Mouse (Mus musculus) stomach, postnatal 0 days (tissue): ENCODE data around the gene Cd36. TPM values are rescaled to one million over a fixed set of nuclear protein-coding genes. Genes with fewer than 3 reads are reported as not detected.

Experiments
- ATAC-seq: fragments of 200-750 bp; cut with Nextera tagmentation; 2 replicates; pipeline ENCODE4 v1.8.0; 2017; ENCODE audit not compliant: low FRiP score, low TSS enrichment
- DNase-seq: peaks from one replicate; pipeline ENCODE4 v3.0.0-alpha.2; 2016; ENCODE audit warnings: low spot score
- H3K27ac ChIP-seq: fragments of 300-500 bp; sonication (generic); replicated peaks from 2 replicates; pipeline ENCODE4 v1.5.1; 2014; ENCODE audit warnings: mild to moderate bottlenecking, control low read depth
- H3K27me3 ChIP-seq: fragments of 300-500 bp; sonication (generic); 2 replicates; pipeline ENCODE4 v1.6.1; 2014; ENCODE audit warnings: low read length; ENCODE audit not compliant: control insufficient read depth, insufficient read depth
- H3K36me3 ChIP-seq: fragments of 300-500 bp; sonication (generic); 2 replicates; pipeline ENCODE4 v1.6.1; 2014; ENCODE audit warnings: low read length, mixed read lengths; ENCODE audit not compliant: control insufficient read depth, insufficient read depth
- H3K4me1 ChIP-seq: fragments of 300-500 bp; sonication (generic); replicated peaks from 2 replicates; pipeline ENCODE4 v1.6.1; 2014; ENCODE audit warnings: antibody characterized with exemption; ENCODE audit not compliant: control insufficient read depth, insufficient read depth
- H3K4me2 ChIP-seq: fragments of 300-500 bp; sonication (generic); replicated peaks from 2 replicates; pipeline ENCODE4 v1.6.1; 2014; ENCODE audit warnings: low read depth, mild to moderate bottlenecking, control low read depth, moderate library complexity
- H3K4me3 ChIP-seq: fragments of 300-500 bp; sonication (generic); 2 replicates; pipeline ENCODE4 v1.5.1; 2014; ENCODE audit warnings: low read depth, low read length, control low read depth
- H3K9ac ChIP-seq: fragments of 300-500 bp; sonication (generic); 2 replicates; pipeline ENCODE4 v1.6.1; 2014; ENCODE audit warnings: mild to moderate bottlenecking, low read length, control low read depth, mixed read lengths
- H3K9me3 ChIP-seq: fragments of 300-500 bp; sonication (generic); 2 replicates; pipeline ENCODE4 v1.6.1; 2016; ENCODE audit warnings: low read length; ENCODE audit not compliant: control insufficient read depth
- CTCF ChIP-seq: IDR thresholded peaks from 2 replicates; pipeline ENCODE4 v1.5.1; 2016; ENCODE audit warnings: antibody characterized with exemption, low read depth, mild to moderate bottlenecking, moderate library complexity
- EP300 ChIP-seq: optimal IDR thresholded peaks from 2 replicates; pipeline ENCODE3; 2016; ENCODE audit warnings: antibody characterized with exemption
- WGBS: fragments of 180-500 bp; shearing (Covaris S2); extraction: QIAGEN DNeasy Blood & Tissue Kit; methylation state at CpG from one replicate; pipeline ENCODE4 v1.1.7; 2014; 5-methylcytosine and 5-hydroxymethylcytosine counted together
- polyA plus RNA-seq: library from polyadenylated mRNA; unstranded; fragments of >200 nt; fragmentation: Nextera tagmentation; extraction: Ambion mirVana; gene quantifications from 2 replicates; pipeline ENCODE4 v1.2.1, GENCODE M21; 2015

Gene Cd36
- polyA plus RNA-seq, 1 experiment from 2014 or later: 35.9 TPM

DNA sequence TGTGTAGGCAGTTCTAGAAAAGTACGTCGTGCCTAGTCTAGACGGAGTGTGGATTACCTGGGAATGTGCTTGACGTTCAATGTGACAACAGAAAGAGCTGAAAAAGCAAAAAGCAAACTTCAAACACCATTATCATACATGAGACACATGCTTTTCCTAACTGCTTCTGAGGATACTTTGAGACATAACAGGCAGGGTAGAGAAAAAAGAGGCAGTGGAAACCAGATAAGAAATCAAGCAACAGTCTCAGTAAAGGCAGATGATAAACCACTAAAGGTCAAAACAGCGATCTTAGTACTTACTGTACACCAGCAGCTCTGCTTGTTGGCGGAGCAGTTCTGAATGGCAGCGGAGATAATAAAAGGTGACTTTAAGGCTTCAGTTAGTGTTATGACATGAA lies 11.6 kb downstream of the Cd36 start:
- H3K9me3 ChIP-seq: no peaks in the 10 kb centered on the region
- no peaks in the 10 kb centered on the region for H3K36me3 ChIP-seq
- H3K9ac ChIP-seq: no peak overlapping the region
- H3K4me2 ChIP-seq: no peak overlapping the region
- TF ChIP-seq EP300: no peak
- TF ChIP-seq CTCF: no peak
- WGBS: 43% methylated on average over 7 of the region's 7 CpGs
- no peak overlapping the region for H3K27ac ChIP-seq
- ATAC-seq: no peak
- H3K4me3 ChIP-seq: no peak overlapping the region
- DNase-seq: no peak
- no peaks in the 10 kb centered on the region for H3K27me3 ChIP-seq
- H3K4me1 ChIP-seq: no peaks in the 10 kb centered on the region

DNA sequence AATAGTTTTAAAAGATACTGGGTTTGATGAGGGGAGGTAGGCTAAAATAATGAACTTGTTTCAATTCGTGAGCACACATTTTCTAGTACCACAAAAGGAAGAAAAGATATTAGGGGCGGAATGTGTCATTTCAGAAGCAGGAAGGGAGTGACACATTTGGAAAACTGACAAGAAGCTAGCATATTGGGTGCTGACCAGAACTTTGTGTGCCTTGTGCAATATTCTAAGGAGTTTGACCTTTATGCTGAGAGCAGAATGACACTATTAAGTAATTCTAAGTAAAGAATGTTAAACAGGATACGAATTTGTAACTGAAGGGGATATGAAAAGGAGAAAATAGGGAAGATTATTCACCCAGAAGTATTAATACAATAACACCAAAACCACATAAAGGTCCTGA lies 12.0 kb downstream of the Cd36 start:
- H3K27ac ChIP-seq: no peak overlapping the region
- H3K9me3 ChIP-seq: no peaks in the 10 kb centered on the region
- no peaks in the 10 kb centered on the region for H3K27me3 ChIP-seq
- ATAC-seq: no peak
- H3K4me2 ChIP-seq: no peak overlapping the region
- TF ChIP-seq EP300 (no peak), CTCF (no peak)
- no peaks in the 10 kb centered on the region for H3K36me3 ChIP-seq
- no peak for DNase-seq
- H3K9ac ChIP-seq: no peak overlapping the region
- H3K4me1 ChIP-seq: no peaks in the 10 kb centered on the region
- WGBS: 28% methylated on average over 3 of the region's 3 CpGs
- H3K4me3 ChIP-seq: no peak overlapping the region

DNA sequence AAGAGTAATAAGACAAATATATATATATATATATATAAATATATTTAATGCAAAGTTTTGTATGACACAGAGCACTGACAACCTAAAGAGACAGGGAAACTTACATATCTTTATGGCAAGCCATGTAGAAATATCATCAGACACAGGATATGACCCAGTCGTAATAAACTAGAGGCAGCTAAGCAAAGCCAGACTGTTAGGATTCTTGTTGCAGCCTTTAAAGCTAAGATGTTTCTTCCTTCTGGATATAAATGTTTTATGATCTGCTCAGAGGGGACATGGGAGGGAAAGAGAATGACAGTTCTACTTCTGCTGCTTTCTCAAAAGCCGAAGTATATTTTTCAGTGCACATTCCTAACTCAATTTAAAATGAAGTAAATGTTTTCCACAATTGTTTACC lies 14.3 kb downstream of the Cd36 start:
- no peaks in the 10 kb centered on the region for H3K9me3 ChIP-seq
- no peak overlapping the region for H3K9ac ChIP-seq
- no peaks in the 10 kb centered on the region for H3K27me3 ChIP-seq
- no peak overlapping the region for H3K4me3 ChIP-seq
- no peak for ATAC-seq
- WGBS: 74% methylated on average over 2 of the region's 2 CpGs
- no peak overlapping the region for H3K4me2 ChIP-seq
- TF ChIP-seq CTCF (no peak), EP300 (no peak)
- DNase-seq: no peak
- no peak overlapping the region for H3K27ac ChIP-seq
- H3K4me1 ChIP-seq: no peaks in the 10 kb centered on the region
- H3K36me3 ChIP-seq: no peaks in the 10 kb centered on the region

DNA sequence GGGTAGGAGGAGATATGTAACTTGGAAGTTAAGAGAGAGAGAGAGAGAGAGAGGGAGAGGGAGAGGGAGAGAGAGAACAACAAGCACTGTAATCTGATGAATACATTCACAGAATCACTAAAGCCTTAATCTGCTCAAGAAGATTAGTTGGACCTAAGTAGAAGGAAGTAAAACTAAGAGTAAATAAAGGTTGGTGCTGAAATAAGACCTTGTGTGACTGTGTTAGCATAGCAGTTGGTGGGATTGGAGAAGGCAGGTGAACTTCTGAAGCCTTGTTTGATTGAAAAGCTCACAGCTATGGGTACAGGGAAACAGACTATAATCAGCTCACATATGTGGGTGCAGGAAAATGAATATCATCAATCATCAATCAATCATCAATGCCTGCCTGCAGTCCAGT lies 23.2 kb downstream of the Cd36 start:
- peak; percentile 87 for ATAC-seq
- no peak for DNase-seq
- no peak overlapping the region for H3K9ac ChIP-seq
- H3K4me3 ChIP-seq: no peak overlapping the region
- no peak overlapping the region for H3K4me2 ChIP-seq
- no peak overlapping the region for H3K27ac ChIP-seq
- TF ChIP-seq CTCF (no peak), EP300 (no peak)
- no peaks in the 10 kb centered on the region for H3K9me3 ChIP-seq
- H3K4me1 ChIP-seq: no peaks in the 10 kb centered on the region
- H3K27me3 ChIP-seq: no peaks in the 10 kb centered on the region
- no peaks in the 10 kb centered on the region for H3K36me3 ChIP-seq

DNA sequence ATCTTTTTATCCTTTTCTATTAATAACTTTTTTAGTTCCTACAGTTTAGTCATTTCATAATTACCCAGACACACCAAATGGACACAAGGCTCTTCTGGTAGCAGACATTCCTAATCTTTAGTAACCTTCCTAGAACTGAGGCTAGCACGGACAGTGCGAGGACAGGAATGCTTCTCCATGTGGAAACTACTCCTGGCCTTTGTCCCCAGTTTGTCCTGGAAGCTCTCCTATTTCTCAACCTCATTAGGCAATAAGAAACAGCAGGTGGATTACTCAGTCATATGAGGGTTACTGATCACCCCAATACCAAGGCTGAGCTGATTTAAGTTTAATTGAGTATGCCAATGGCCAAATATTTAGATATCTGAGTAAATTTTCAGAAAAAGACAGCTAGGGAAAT lies 25.5 kb downstream of the Cd36 start:
- Histone ChIP-seq H3K27me3 (no peaks in the 10 kb centered on the region), H3K4me3 (no peak overlapping the region), H3K27ac (no peak overlapping the region), H3K36me3 (no peaks in the 10 kb centered on the region), H3K4me1 (no peaks in the 10 kb centered on the region), H3K4me2 (no peak overlapping the region), H3K9me3 (no peaks in the 10 kb centered on the region), H3K9ac (no peak overlapping the region)
- ATAC-seq (no peak), DNase-seq (no peak)
- WGBS: 74% methylated on average over 2 of the region's 2 CpGs
- TF ChIP-seq EP300: no peak
- TF ChIP-seq CTCF: no peak

DNA sequence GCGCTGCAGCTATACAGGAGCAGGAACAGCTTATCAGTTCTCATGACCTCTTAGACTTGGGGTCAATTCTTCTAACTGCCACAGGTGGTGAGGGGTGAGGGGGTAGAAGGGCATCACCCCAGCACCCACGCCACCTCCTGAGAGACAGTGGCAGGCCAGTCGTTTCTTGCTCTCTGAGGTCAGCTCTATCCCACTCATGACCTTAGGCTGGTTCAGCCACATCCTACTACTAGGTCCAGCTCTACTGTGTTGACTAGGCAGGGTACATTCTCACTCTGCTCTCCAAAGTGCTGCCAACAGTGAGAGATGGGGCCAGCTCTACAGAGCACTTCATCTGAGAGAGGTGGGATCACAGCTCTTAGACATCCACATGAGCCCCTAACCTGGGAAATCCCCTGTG lies 30.2 kb downstream of the Cd36 start:
- Histone ChIP-seq H3K27ac (no peak overlapping the region), H3K4me2 (no peak overlapping the region), H3K4me1 (no peaks in the 10 kb centered on the region), H3K27me3 (no peaks in the 10 kb centered on the region), H3K9ac (no peak overlapping the region), H3K4me3 (no peak overlapping the region), H3K36me3 (no peaks in the 10 kb centered on the region), H3K9me3 (no peaks in the 10 kb centered on the region)
- TF ChIP-seq CTCF: no peak
- TF ChIP-seq EP300: no peak
- DNase-seq (no peak), ATAC-seq (no peak)
- WGBS: 73% methylated on average over 3 of the region's 3 CpGs

DNA sequence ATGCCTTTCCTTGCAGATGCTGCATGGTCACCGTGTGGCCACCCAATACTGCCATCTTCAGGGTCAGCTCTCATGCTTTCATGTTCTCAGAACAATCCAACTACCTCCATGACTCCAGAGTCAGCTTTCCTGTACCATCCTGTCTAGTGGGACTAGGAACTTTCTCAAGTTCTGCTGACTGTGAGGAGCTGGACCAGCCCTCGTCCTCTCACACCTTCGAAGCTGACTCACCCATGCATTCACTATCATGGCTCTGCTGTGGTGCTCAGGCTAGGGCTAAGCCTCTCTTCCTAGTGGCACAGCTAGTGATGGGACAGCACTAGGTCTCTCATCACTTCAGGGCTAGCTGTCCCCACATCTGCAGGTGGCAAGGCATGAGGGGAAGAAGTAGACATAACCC lies 30.7 kb downstream of the Cd36 start:
- TF ChIP-seq CTCF (no peak), EP300 (no peak)

More for the DNA sequence above, 30.7 kb downstream of the Cd36 start:
- Histone ChIP-seq H3K27ac (no peak overlapping the region), H3K36me3 (no peaks in the 10 kb centered on the region), H3K27me3 (no peaks in the 10 kb centered on the region), H3K9me3 (no peaks in the 10 kb centered on the region), H3K4me3 (no peak overlapping the region), H3K4me2 (no peak overlapping the region), H3K9ac (no peak overlapping the region), H3K4me1 (no peaks in the 10 kb centered on the region)
- 91% methylated on average over 3 of the region's 3 CpGs for WGBS
- no peak for ATAC-seq
- no peak for DNase-seq
